Mouse (Mus musculus): Measurements from ENCODE around the gene Abca3. TPM values are rescaled to one million over a fixed set of nuclear protein-coding genes. Genes with fewer than 3 reads are reported as not detected.

Abca3 gene
- polyA plus RNA-seq, 1 experiment = 57.0 TPM

Other genes starting within 250 kb of the Abca3 start
- gene Pdpk1, start 201.0 kb upstream of the Abca3 start, polyA plus RNA-seq (2012; rRNA removed) = 39.9 and 41.5 TPM in 2 replicates
- gene Amdhd2, start 188.2 kb upstream of the Abca3 start, polyA plus RNA-seq (2012; rRNA removed) = 37.0 and 40.1 TPM in 2 replicates
- 2,309 TPM in 2 replicates for gene Atp6v0c, start 182.2 kb upstream of the Abca3 start, polyA plus RNA-seq (2012; rRNA removed)
- 45.6 and 50.3 TPM in 2 replicates for gene Tbc1d24, start 146.4 kb upstream of the Abca3 start, polyA plus RNA-seq (2012; rRNA removed)
- gene Ntn3, start 142.4 kb upstream of the Abca3 start, polyA plus RNA-seq (2012; rRNA removed) = 3.8 and 4.5 TPM in 2 replicates
- 27.3 and 28.4 TPM in 2 replicates for gene Tedc2, start 131.1 kb upstream of the Abca3 start, polyA plus RNA-seq (2012; rRNA removed)
- gene Ccnf, start 100.5 kb upstream of the Abca3 start, polyA plus RNA-seq (2012; rRNA removed) = 3.6 and 4.1 TPM in 2 replicates
- gene Abca17, start 882 bp upstream of the Abca3 start, polyA plus RNA-seq (2012; rRNA removed) = 0.22 and 0.31 TPM in 2 replicates
- 254 and 263 TPM in 2 replicates for gene Rnps1, start 62.6 kb downstream of the Abca3 start, polyA plus RNA-seq (2012; rRNA removed)
- 77.3 and 78.6 TPM in 2 replicates for gene Eci1, start 74.7 kb downstream of the Abca3 start, polyA plus RNA-seq (2012; rRNA removed)
- 22.3 and 22.7 TPM in 2 replicates for gene Dnase1l2, start 91.2 kb downstream of the Abca3 start, polyA plus RNA-seq (2012; rRNA removed)
- 79.4 and 80.6 TPM in 2 replicates for gene E4f1, start 118.4 kb downstream of the Abca3 start, polyA plus RNA-seq (2012; rRNA removed)
- 126 and 133 TPM in 2 replicates for gene Pgp, start 118.4 kb downstream of the Abca3 start, polyA plus RNA-seq (2012; rRNA removed)
- gene Bricd5, start 121.9 kb downstream of the Abca3 start, polyA plus RNA-seq (2012; rRNA removed) = 2.3 TPM in 2 replicates
- gene Mlst8, start 127.1 kb downstream of the Abca3 start, polyA plus RNA-seq (2012; rRNA removed) = 55.9 and 63.5 TPM in 2 replicates
- gene Caskin1, start 136.7 kb downstream of the Abca3 start, polyA plus RNA-seq (2012; rRNA removed) = 122 and 127 TPM in 2 replicates
- gene Traf7, start 176.0 kb downstream of the Abca3 start, polyA plus RNA-seq (2012; rRNA removed) = 197 and 198 TPM in 2 replicates
- 21.7 and 22.6 TPM in 2 replicates for gene Rab26, start 182.3 kb downstream of the Abca3 start, polyA plus RNA-seq (2012; rRNA removed)
- gene Pkd1, start 197.9 kb downstream of the Abca3 start, polyA plus RNA-seq (2012; rRNA removed) = 122 and 132 TPM in 2 replicates